Mouse (Mus musculus): ENCODE data around the gene Eva1c. TPM values are rescaled to one million over a fixed set of nuclear protein-coding genes. Genes with fewer than 3 reads are reported as not detected.
A peak's percentile ranks its signal among the peaks of the same experiment; 100 is the strongest.

The Eva1c gene
- polyA plus RNA-seq, 1 experiment from 2014 or later, result 0.11 TPM

DNA sequence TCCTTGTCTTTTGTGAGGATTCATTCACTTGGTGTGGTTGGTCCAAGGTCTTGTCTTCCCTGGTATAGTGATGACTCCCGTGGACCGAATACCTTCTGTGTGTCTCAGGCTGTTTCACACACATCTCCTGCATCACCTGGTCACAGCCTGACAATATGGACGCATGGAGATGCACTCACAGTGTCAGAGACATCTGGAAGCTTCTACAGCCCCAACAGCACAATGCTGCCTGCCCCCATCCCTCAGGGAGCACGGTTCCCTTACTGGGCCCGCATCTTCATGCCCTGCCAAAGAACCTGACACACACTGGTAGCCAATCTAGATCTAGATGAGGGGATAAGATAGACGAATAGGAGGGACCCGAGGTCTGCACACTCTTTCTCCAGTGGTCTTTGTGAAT is 2.6 kb downstream of the Eva1c start:
- Histone ChIP-seq H3K36me3 (no peaks in the 10 kb centered on the region), H3K4me1 (peaks cover 36% of the 10 kb centered on the region), H3K9ac (no peak overlapping the region; the same call in 1 of the 2 replicates), H3K27ac (0 out of 2 replicates have a peak overlapping the region, but pooled peaks have one; percentile 61), H3K4me2 (peak overlapping the region; percentile 86), H3K27me3 (replicated peaks) (peaks cover 68% of the 10 kb centered on the region), H3K4me3 (no peak overlapping the region), H3K9me3 (replicated peaks) (no peaks in the 10 kb centered on the region)
- no peak for ATAC-seq
- WGBS (ENCODE audit: insufficient replicate concordance), result 67% methylated on average over 7 of the region's 7 CpGs

DNA sequence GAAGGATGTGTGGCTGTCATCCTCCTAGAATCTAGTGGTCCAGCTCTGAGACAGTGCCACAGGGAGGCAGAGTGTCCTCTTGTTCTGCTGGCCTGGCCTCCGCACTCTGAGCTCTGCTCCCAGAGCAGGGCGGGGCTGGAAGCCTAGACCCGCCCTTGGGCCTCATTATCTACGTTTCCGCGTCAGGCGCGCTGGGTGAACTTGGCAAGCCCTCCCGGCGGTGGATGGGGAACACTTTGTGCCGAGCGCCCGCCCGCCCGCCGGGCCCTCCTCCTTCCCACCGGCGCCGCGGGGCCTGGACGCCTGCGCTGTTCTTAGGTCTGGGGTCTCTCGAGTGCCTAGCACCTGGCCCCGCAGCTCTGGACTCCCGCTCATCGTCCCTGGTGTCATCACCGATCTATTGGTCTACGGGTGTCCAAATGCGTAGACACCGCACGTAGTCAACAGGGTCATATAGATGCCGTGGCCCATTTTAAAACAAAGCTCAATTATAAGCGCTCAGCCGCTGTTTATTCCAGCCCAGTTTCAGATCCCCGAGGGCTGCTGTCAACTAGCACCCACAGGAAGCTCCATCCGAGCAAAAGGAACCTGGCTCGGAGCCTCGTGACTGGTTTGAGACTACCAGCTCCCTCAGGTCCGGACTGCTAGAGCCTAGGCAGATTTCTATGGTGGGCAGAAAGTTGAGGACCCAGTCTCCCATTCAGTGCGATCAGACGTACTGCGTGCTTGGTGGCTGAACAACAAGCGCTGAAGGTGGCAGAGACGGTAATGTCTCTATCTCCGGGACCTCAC is 3.6 kb downstream of the Eva1c start:
- WGBS (ENCODE audit: insufficient replicate concordance), result under 1% methylated on average over 45 of the region's 45 CpGs
- Histone ChIP-seq H3K4me2 (peak overlapping the region; percentile 86), H3K9ac (peak overlapping the region; percentile 67), H3K4me3 (peak overlapping the region; percentile 61), H3K4me1 (peaks cover 36% of the 10 kb centered on the region), H3K36me3 (no peaks in the 10 kb centered on the region), H3K9me3 (replicated peaks) (no peaks in the 10 kb centered on the region), H3K27ac (peak overlapping the region; percentile 61), H3K27me3 (replicated peaks) (peaks cover 74% of the 10 kb centered on the region)
- ATAC-seq, result peak; percentile 93

DNA sequence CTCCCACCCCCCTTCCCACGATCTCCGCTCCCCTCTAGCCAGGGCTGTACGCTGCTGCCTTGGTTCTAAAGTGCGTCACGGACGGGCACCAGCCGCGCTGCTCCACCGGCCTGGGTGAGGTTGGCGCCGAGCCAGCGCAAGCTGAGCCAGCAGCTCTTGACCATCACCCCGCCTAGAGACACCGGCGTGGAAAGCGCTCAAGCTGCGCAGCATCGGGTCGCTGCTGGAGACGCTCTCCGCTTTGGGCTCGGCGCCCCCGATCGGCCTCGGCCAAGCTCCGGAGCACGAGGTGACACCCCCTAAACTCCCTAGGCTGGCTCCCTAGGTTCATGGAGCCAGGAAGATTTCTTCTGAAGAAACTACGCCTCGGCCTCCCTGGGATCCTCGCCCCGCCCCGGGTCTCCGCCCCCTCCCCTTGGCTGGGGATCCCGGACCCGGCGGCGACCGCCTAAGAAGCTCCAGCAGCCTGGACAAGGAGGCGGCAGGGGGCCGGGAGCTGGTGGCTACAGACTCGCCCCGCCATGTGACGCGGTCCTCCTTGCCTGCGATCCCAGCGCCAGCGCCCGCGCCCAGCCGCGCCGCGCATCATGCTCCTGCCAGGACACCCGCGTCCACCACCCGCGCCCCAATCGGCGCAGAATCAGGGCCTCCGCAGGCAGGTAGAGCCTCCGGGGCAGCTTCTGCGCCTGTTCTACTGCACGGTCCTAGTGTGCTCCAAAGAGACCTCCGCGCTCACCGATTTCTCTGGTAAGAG is 4.3 kb downstream of the Eva1c start:
- peak overlapping the region; percentile 67 for H3K9ac ChIP-seq
- peak overlapping the region; percentile 86 for H3K4me2 ChIP-seq
- no peaks in the 10 kb centered on the region for H3K9me3 ChIP-seq (replicated peaks)
- WGBS (ENCODE audit: insufficient replicate concordance), result 2% methylated on average over 61 of the region's 67 CpGs
- H3K4me3 ChIP-seq, result peak overlapping the region; percentile 61
- ATAC-seq, result peak; percentile 52
- peaks cover 36% of the 10 kb centered on the region for H3K4me1 ChIP-seq
- peaks cover 80% of the 10 kb centered on the region for H3K27me3 ChIP-seq (replicated peaks)
- H3K27ac ChIP-seq, result peak overlapping the region; percentile 57
- no peaks in the 10 kb centered on the region for H3K36me3 ChIP-seq

DNA sequence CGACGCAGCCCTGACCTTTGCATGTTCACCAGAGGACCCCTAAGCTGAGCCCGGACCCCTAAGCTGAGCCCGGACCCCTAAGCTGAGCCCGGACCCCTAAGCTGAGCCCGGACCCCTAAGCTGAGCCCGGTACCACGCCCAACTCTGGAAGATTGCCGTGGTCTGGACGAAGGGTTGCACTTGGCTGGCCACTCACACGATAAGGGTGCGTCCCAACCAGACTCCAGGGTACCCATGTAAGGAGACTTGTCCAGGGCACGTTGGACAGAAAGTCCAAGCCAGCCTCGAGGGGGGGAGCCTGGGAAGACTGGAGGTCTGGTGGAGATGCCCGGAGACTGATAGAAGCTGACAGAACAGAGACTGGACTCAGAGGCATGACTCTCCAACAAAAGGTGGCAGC is 5.2 kb downstream of the Eva1c start:
- no peak overlapping the region for H3K9ac ChIP-seq
- H3K4me3 ChIP-seq, result peak overlapping the region; percentile 61; the same call in 1 of the 2 replicates
- no peaks in the 10 kb centered on the region for H3K9me3 ChIP-seq (replicated peaks)
- ATAC-seq, result no peak
- H3K4me1 ChIP-seq, result peaks cover 36% of the 10 kb centered on the region
- H3K36me3 ChIP-seq, result no peaks in the 10 kb centered on the region
- H3K4me2 ChIP-seq, result peak overlapping the region; percentile 86
- WGBS (ENCODE audit: insufficient replicate concordance), result 26% methylated on average over 15 of the region's 15 CpGs
- H3K27me3 ChIP-seq (replicated peaks), result peaks cover 87% of the 10 kb centered on the region
- no peak overlapping the region for H3K27ac ChIP-seq

DNA sequence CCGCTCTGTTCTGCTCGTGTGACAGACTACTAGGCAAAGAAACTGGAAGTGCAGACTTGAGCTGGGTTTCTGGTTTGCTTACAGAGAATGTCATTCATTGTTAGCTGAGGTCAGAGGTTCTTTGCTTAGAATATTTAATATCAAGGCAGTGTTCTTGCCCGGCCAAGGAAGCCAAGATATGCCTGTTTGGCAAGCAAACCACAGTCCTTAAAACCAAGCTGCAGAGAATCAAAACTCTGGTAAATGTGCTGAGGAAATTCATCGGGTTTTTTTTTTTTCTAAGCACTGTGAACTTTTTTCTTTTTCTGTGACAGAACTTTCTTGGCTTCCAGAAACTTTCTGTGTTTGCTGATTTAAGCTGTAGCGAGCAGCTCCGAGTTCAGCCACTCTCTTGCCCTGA is 6.0 kb downstream of the Eva1c start:
- 46% methylated on average over 6 of the region's 6 CpGs for WGBS (ENCODE audit: insufficient replicate concordance)
- Histone ChIP-seq H3K9ac (no peak overlapping the region), H3K4me2 (no peak overlapping the region), H3K4me1 (peaks cover 35% of the 10 kb centered on the region), H3K27ac (no peak overlapping the region), H3K4me3 (no peak overlapping the region), H3K9me3 (replicated peaks) (no peaks in the 10 kb centered on the region), H3K27me3 (replicated peaks) (peaks cover 93% of the 10 kb centered on the region), H3K36me3 (no peaks in the 10 kb centered on the region)
- no peak for ATAC-seq

DNA sequence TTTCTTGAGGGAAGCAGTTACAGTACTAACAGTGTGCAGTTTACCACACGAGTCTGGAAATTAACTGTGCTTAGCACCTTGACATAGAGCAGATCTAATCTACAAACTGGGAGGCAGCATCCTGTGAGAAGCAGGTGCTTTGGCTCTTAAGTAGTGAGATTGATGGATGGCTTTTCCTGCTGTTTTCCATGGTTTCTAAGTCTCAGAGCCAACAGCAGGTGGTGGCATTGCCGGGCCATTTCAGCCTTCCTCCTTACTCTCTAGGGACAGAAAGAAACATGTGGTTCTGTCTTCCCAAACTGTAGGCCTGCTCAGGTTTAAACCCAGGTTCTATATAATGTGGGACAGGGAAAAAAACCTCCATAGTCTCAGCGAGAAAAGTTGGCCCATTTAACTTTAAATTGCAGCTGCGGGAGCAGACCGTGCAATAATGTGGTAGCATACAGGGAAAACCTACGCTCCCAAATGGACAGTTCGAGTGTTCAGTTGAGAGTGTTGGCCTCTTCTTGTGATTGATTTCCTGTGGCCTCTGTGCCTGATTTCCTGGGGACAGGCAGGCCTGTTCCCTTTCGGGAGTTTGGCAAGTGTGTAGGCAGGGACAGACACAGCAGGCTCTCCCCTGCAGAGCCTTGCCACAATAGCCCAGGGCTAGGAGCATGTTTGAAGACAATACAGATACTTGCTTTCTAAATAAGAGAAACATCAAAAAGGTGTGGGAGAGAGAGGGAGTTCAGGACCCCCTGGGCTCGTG is 6.7 kb downstream of the Eva1c start:
- Histone ChIP-seq H3K27me3 (replicated peaks) (peaks cover 96% of the 10 kb centered on the region), H3K4me3 (no peak overlapping the region), H3K4me2 (no peak overlapping the region), H3K9me3 (replicated peaks) (no peaks in the 10 kb centered on the region), H3K4me1 (peaks cover 30% of the 10 kb centered on the region), H3K36me3 (no peaks in the 10 kb centered on the region), H3K27ac (no peak overlapping the region), H3K9ac (no peak overlapping the region)
- WGBS (ENCODE audit: insufficient replicate concordance), result 43% methylated on average over 9 of the region's 9 CpGs
- no peak for ATAC-seq

DNA sequence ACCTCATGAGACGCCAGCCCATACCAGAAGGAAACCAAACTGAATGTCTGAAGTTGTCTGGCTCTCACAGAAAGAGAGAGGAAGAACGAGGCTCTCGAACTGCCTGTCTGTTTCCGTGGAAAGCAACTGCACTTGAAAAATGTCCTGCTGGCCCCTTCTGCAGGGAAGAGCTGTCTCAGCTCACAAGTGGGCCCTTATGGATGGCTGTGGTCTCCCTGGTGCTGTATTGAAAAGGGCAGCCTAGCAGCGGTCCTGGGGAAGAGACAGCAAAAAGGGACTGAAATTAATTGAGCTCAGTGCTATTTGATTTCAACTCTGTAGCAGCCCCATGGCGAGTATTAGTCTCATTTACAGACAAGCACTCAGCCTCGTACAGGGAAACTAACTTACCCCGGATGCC is 10.9 kb downstream of the Eva1c start:
- Histone ChIP-seq H3K4me2 (no peak overlapping the region), H3K4me1 (no peaks in the 10 kb centered on the region), H3K9me3 (replicated peaks) (no peaks in the 10 kb centered on the region), H3K36me3 (no peaks in the 10 kb centered on the region), H3K27me3 (replicated peaks) (peaks cover 69% of the 10 kb centered on the region), H3K27ac (no peak overlapping the region), H3K4me3 (no peak overlapping the region), H3K9ac (no peak overlapping the region)
- WGBS (ENCODE audit: insufficient replicate concordance), result 58% methylated on average over 8 of the region's 8 CpGs
- no peak for ATAC-seq

DNA sequence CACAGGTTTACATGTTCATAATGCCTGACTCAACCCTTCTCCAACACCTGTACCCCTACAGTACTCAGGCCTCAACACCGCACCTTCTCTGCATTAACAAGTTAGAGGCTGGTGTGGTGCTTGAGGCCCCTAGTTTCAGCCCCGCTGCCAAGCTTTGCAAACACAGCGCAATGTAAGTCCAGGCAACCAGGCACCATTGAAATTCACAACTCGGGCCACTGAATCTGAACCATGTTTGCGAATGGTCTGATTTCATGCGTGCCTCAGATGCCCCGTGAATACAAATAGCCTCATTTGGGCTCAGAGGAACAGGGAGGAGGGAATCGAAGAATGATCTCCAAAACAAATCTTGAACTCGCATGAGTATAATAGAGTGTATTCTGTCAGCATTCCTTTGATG is 15.6 kb downstream of the Eva1c start:
- peaks cover 30% of the 10 kb centered on the region for H3K27me3 ChIP-seq (replicated peaks)
- no peak overlapping the region for H3K27ac ChIP-seq
- H3K9me3 ChIP-seq (replicated peaks), result no peaks in the 10 kb centered on the region
- H3K4me1 ChIP-seq, result no peaks in the 10 kb centered on the region
- H3K4me3 ChIP-seq, result no peak overlapping the region
- H3K36me3 ChIP-seq, result no peaks in the 10 kb centered on the region
- H3K4me2 ChIP-seq, result no peak overlapping the region
- H3K9ac ChIP-seq, result no peak overlapping the region
- 72% methylated on average over 9 of the region's 9 CpGs for WGBS (ENCODE audit: insufficient replicate concordance)
- no peak for ATAC-seq

DNA sequence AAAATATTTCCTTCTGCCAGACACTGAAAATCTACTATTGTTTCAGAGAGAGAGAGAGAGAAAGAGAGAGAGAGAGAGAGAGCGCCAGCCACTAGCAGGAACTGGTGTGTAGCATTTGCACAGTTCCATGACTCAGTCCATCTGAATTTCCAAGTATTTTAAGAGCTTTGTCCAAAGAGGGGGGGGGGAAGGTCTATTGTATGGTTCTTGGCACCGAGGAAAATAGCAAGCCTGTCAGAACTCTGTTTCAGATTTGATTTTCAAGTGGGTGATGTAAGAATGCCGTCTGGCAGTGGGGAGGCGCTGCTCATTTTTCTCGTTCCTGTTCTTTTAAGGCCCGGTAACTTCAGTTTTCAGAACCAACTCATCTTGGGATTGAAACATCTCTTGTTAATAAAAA is 18.5 kb downstream of the Eva1c start:
- Histone ChIP-seq H3K27ac (no peak overlapping the region), H3K36me3 (no peaks in the 10 kb centered on the region), H3K4me1 (no peaks in the 10 kb centered on the region), H3K4me2 (no peak overlapping the region), H3K9me3 (replicated peaks) (no peaks in the 10 kb centered on the region), H3K27me3 (replicated peaks) (peaks cover 38% of the 10 kb centered on the region), H3K9ac (no peak overlapping the region), H3K4me3 (no peak overlapping the region)
- WGBS (ENCODE audit: insufficient replicate concordance), result 75% methylated on average over 6 of the region's 6 CpGs
- no peak for ATAC-seq

DNA sequence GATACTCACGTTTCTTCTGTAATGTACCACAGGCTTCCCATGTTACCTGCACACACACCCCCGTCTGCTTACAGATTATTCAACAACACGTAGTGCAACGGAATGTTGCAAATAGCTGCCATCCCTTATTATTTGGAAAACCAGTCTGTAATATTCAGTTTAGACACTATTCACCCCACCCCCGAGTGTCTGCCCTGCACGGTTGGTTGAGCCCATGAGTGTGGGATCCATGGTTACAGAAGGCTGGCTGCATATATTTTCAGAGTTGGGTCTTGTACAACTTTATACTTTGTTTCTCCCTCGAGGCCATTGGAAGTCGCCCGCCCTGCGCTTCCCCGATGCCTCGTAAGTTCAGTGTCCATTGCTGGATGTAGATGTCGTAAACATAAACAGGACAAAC is 19.1 kb downstream of the Eva1c start:
- 76% methylated on average over 13 of the region's 13 CpGs for WGBS (ENCODE audit: insufficient replicate concordance)
- no peak overlapping the region for H3K9ac ChIP-seq

DNA sequence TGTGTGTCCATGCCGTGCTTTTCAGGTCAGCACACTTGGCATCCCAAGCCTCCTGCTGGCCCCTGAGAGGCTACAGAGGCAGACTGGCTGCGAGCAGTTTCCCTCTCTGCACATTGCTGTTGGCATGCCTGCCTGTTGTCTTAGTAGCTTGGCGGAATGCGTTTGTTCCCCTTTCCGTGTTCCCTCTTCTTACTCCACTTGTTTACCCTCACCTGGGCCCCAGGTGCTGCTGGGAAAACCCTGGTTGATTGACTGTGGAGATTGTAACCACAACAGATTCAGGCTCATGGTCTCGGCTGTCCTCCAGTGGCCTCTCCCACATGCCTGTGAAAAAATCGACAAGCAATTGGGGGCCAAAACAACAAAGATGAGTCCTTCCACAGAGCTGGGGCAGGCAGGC is 22.2 kb downstream of the Eva1c start:
- H3K27ac ChIP-seq, result no peak overlapping the region
- H3K27me3 ChIP-seq (replicated peaks), result peaks cover 37% of the 10 kb centered on the region
- no peaks in the 10 kb centered on the region for H3K4me1 ChIP-seq
- no peak overlapping the region for H3K4me3 ChIP-seq
- H3K36me3 ChIP-seq, result no peaks in the 10 kb centered on the region
- no peak for ATAC-seq
- no peak overlapping the region for H3K4me2 ChIP-seq
- H3K9ac ChIP-seq, result no peak overlapping the region
- 56% methylated on average over 7 of the region's 7 CpGs for WGBS (ENCODE audit: insufficient replicate concordance)
- no peaks in the 10 kb centered on the region for H3K9me3 ChIP-seq (replicated peaks)

More for the DNA sequence above, 19.1 kb downstream of the Eva1c start:
- Histone ChIP-seq H3K9me3 (replicated peaks) (no peaks in the 10 kb centered on the region), H3K36me3 (no peaks in the 10 kb centered on the region), H3K4me1 (no peaks in the 10 kb centered on the region), H3K27ac (no peak overlapping the region), H3K27me3 (replicated peaks) (peaks cover 41% of the 10 kb centered on the region), H3K4me2 (no peak overlapping the region), H3K4me3 (no peak overlapping the region)
- no peak for ATAC-seq

DNA sequence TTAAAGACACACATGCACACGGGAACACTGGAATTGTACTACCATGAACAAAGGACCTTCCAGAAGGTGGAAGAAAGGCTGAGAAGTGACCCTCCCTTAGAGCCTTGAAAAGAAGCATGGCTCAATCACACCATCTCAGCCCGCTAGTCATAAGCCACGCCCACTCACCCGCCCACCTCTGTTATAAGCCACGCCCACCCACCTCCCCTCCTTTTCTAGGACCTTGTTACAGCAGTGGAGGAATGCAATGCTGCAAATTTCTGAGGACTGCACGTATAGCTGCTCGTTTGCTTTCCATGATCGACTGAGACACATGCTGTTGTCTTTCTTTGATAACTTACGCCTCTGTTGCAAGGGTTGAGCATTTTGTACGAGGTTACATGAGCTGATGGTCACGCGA is 22.7 kb downstream of the Eva1c start:
- 0 out of 2 replicates have a peak, but pooled peaks have one; percentile 13 for ATAC-seq

More for the DNA sequence above, 22.7 kb downstream of the Eva1c start:
- 40% methylated on average over 12 of the region's 12 CpGs for WGBS (ENCODE audit: insufficient replicate concordance)
- H3K9me3 ChIP-seq (replicated peaks), result no peaks in the 10 kb centered on the region
- H3K9ac ChIP-seq, result no peak overlapping the region
- no peak overlapping the region for H3K27ac ChIP-seq
- no peaks in the 10 kb centered on the region for H3K36me3 ChIP-seq
- no peaks in the 10 kb centered on the region for H3K4me1 ChIP-seq
- H3K4me2 ChIP-seq, result no peak overlapping the region
- peaks cover 40% of the 10 kb centered on the region for H3K27me3 ChIP-seq (replicated peaks)
- no peak overlapping the region for H3K4me3 ChIP-seq

Data from liver, embryonic 12.5 days (tissue).